Mouse (Mus musculus): ENCODE measurements around the gene Adipor1. TPM values are rescaled to one million over a fixed set of nuclear protein-coding genes. Genes with fewer than 3 reads are reported as not detected.

Gene Adipor1
- polyA plus RNA-seq (2014; fragmentation: Nextera tagmentation; extraction: Ambion mirVana): 61.4 and 68.5 TPM in 2 replicates

DNA sequence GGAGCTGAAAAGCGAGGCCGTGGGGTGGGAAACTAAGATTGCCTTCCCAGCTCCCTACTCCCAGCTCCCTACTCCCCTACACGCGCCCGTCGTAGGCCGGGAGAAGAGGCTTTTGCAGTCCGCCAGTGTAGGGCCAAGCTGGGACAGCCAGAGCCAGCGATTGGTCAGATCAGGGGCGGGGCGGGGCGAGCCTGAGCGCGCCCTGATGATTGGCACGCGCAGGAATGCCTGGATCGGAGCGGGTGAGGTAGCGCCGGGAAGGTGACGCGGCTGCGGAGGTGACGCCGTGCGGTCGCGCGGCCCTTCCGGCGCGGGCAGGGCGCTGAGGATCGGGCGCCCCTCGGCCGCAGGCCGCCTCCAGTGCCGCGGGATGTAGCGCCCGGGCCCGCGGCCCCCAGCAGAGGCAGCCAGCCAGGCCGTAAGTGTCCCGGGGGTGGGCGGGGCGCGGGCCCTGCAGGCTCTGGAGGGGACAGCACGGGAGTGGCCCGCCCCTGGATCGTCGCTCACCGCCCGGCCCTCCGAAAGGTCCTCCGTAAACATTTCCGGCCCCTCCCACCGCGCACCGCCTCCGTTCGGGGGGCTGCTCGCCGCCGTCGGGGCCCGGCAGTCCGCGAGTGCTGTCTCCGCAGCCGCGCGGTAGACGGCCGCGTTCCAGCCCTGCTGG lies at the start of gene Adipor1:
TSS of gene Adipor1 (plus strand) at position 211 of the 664 bp plus-strand sequence.
- Histone ChIP-seq H3K4me2 (ENCODE audit: low read length) (peak within 1 kb of the TSS; percentile 74), H3K27me3 (replicated peaks; ENCODE audit: control insufficient read depth, insufficient read depth, low read length) (no peaks in the 10 kb centered on the region), H3K9me3 (replicated peaks; ENCODE audit: control insufficient read depth, low read length) (no peaks in the 10 kb centered on the region), H3K36me3 (ENCODE audit: control insufficient read depth, insufficient read depth, low read length) (0 out of 2 replicates have a peak, but pooled peaks cover 5% of the 10 kb centered on the region), H3K4me1 (ENCODE audit: control insufficient read depth, insufficient read depth, low read length) (peaks cover 19% of the 10 kb centered on the region), H3K4me3 (ENCODE audit: low read depth, low read length) (peak within 1 kb of the TSS; percentile 82), H3K9ac (ENCODE audit: low read length) (peak within 1 kb of the TSS; percentile 87), H3K27ac (ENCODE audit: low read depth, low read length) (peak within 1 kb of the TSS; percentile 86)
- ATAC-seq (peak; percentile 100), DNase-seq (ENCODE audit: low spot score) (peak; percentile 98)
- under 1% methylated on average over 76 of the region's 77 CpGs for WGBS

DNA sequence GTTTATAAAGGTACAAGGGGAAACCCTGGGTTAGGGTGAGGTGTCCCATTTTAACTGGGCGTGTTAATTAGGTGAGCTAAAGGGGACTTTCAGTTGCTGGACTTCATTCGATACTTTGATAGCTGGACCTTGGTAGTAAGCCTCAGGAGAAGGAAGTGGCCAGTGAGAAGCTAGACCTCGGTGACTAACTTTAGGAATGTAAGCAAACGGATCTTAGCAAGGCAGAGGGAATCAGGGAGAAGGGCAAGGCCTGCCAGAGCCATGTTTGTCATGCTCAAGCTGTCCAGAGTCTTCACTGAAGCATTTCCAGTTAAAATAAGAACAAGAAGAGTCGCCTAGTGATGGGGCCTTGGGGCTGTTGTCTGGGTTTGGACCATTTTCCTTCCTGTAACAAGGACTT lies 49.7 kb upstream of the Adipor1 start:
- no peak overlapping the region for H3K4me3 ChIP-seq (ENCODE audit: low read depth, low read length)
- no peak overlapping the region for H3K9ac ChIP-seq (ENCODE audit: low read length)
- H3K4me1 ChIP-seq (ENCODE audit: control insufficient read depth, insufficient read depth, low read length): peaks cover 8% of the 10 kb centered on the region
- H3K9me3 ChIP-seq (replicated peaks; ENCODE audit: control insufficient read depth, low read length): no peaks in the 10 kb centered on the region
- H3K27ac ChIP-seq (ENCODE audit: low read depth, low read length): no peak overlapping the region
- no peak overlapping the region for H3K4me2 ChIP-seq (ENCODE audit: low read length)
- ATAC-seq: no peak
- no peaks in the 10 kb centered on the region for H3K36me3 ChIP-seq (ENCODE audit: control insufficient read depth, insufficient read depth, low read length)
- WGBS: 61% methylated on average over 5 of the region's 5 CpGs
- H3K27me3 ChIP-seq (replicated peaks; ENCODE audit: control insufficient read depth, insufficient read depth, low read length): no peaks in the 10 kb centered on the region
- no peak for DNase-seq (ENCODE audit: low spot score)

DNA sequence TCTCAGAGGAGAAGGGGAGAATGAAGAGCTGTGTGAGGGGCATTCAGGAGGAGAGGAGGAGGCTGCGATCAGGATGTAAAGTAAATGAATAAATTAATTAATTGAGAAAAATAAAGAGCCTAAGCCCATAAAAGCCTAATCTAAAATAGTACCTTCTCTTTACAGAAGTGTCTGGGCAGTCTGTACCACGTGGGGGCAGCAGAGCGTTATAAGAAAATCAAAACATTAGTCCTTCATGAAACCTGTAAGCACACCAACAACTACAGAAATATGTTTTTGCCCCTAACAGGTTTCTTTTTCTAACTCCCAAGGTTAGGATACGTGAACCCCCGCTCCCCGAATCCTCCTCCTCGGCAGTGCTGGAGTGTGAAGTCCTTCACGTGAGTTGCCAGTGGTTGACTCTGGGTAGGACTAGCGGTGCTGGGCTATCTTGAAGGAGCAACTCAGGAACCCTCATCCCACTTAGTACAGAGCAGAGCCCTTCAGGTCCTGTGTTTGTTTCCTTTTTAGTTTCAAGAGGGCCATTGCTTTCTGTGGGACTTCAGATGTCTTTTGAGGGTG lies 46.3 kb upstream of the Adipor1 start:
- WGBS: 53% methylated on average over 9 of the region's 9 CpGs
- no peak for ATAC-seq
- DNase-seq (ENCODE audit: low spot score): peak; percentile 61

DNA sequence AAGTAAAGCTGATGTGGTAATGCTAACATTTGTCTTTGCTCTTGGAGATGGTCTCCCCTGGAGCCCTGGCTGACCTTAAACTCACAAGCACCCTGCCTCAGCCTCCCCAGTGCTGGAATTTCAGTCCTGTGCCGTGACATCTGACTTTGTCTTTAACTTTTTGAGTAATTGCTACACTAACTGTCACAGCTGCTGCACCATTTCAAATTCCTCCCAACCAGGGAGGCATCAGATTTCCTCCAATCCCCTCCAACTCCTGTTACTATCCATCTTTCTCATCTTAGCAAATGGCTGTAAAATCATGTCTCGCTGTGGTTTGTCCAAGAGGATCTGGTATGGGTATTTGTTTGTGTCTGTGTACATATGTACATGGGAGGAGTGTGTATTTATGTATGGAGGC lies 41.1 kb upstream of the Adipor1 start:
- DNase-seq (ENCODE audit: low spot score) (no peak), ATAC-seq (no peak)
- no peaks in the 10 kb centered on the region for H3K27me3 ChIP-seq (replicated peaks; ENCODE audit: control insufficient read depth, insufficient read depth, low read length)
- no peak overlapping the region for H3K9ac ChIP-seq (ENCODE audit: low read length)
- H3K9me3 ChIP-seq (replicated peaks; ENCODE audit: control insufficient read depth, low read length): no peaks in the 10 kb centered on the region
- 77% methylated on average over 2 of the region's 2 CpGs for WGBS
- H3K4me2 ChIP-seq (ENCODE audit: low read length): no peak overlapping the region
- no peaks in the 10 kb centered on the region for H3K36me3 ChIP-seq (ENCODE audit: control insufficient read depth, insufficient read depth, low read length)
- no peaks in the 10 kb centered on the region for H3K4me1 ChIP-seq (ENCODE audit: control insufficient read depth, insufficient read depth, low read length)
- no peak overlapping the region for H3K4me3 ChIP-seq (ENCODE audit: low read depth, low read length)
- no peak overlapping the region for H3K27ac ChIP-seq (ENCODE audit: low read depth, low read length)

More for the DNA sequence above, 46.3 kb upstream of the Adipor1 start:
- no peak overlapping the region for H3K4me2 ChIP-seq (ENCODE audit: low read length)
- H3K4me1 ChIP-seq (ENCODE audit: control insufficient read depth, insufficient read depth, low read length): no peaks in the 10 kb centered on the region
- H3K4me3 ChIP-seq (ENCODE audit: low read depth, low read length): no peak overlapping the region
- no peaks in the 10 kb centered on the region for H3K27me3 ChIP-seq (replicated peaks; ENCODE audit: control insufficient read depth, insufficient read depth, low read length)
- no peaks in the 10 kb centered on the region for H3K9me3 ChIP-seq (replicated peaks; ENCODE audit: control insufficient read depth, low read length)
- no peak overlapping the region for H3K9ac ChIP-seq (ENCODE audit: low read length)
- no peaks in the 10 kb centered on the region for H3K36me3 ChIP-seq (ENCODE audit: control insufficient read depth, insufficient read depth, low read length)
- H3K27ac ChIP-seq (ENCODE audit: low read depth, low read length): no peak overlapping the region

DNA sequence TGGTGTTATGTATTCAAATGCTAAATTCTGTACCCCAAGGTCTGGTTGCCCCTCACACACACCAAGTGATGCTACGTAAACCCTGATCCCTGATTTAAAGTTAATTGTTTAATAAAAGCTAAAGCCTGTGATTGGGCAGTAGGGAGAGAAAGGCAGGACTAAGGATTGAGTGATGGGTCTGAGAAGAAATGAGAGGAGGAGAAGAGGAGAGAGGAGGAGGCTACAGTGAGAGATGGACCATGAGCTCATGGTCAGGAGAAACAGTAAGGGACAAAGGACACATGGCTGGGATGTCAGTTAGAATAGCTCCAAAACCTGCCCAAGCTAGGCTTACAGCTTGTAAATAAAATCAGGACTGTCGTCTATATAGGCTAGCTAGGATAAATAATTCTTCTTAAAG lies 34.1 kb upstream of the Adipor1 start:
- Histone ChIP-seq H3K36me3 (ENCODE audit: control insufficient read depth, insufficient read depth, low read length) (no peaks in the 10 kb centered on the region), H3K4me2 (ENCODE audit: low read length) (no peak overlapping the region), H3K4me3 (ENCODE audit: low read depth, low read length) (no peak overlapping the region), H3K27me3 (replicated peaks; ENCODE audit: control insufficient read depth, insufficient read depth, low read length) (no peaks in the 10 kb centered on the region), H3K27ac (ENCODE audit: low read depth, low read length) (no peak overlapping the region), H3K9ac (ENCODE audit: low read length) (no peak overlapping the region), H3K4me1 (ENCODE audit: control insufficient read depth, insufficient read depth, low read length) (no peaks in the 10 kb centered on the region), H3K9me3 (replicated peaks; ENCODE audit: control insufficient read depth, low read length) (no peaks in the 10 kb centered on the region)
- DNase-seq (ENCODE audit: low spot score): no peak
- no peak for ATAC-seq
- 77% methylated on average over 2 of the region's 2 CpGs for WGBS

DNA sequence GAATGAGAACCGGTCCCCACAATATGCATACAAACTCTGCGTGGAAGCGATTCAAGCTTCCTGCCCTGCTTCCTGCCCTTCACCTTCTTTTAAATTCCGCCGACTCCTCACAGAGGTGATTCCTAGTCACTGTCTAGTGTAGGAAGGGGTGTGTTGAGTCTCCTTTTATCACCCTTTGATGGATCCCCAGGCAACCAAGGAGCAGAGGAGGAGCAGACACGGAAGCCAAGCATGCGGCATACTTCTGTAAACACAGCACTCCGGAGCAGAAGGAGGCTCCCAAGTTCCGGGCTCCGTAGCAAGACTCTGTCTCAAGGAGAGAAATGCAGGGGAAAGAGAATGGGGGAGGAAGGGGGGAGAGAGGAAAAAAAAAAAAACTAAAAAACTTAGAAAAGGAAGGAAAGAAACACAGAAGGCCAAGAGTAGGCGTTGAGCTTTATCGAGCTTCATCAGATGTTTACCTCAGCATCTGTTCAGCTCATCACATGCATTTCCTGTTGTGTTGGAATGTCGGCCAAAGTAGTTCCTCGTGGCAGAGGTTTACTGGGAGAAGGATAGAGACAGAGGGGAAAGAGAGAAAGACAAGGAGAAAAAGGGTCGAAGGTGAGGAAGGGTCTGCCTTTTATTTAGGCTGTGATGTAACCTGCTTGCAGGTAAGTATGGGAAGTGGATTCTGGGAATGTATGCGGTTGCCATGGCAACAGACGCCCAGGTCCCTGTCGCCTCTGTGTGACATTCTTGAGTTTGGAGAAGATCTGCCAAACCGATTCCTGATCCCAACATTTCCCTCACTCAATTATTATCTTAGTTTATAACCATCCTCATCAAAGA lies 33.2 kb upstream of the Adipor1 start:
- Histone ChIP-seq H3K9me3 (replicated peaks; ENCODE audit: control insufficient read depth, low read length) (no peaks in the 10 kb centered on the region), H3K36me3 (ENCODE audit: control insufficient read depth, insufficient read depth, low read length) (no peaks in the 10 kb centered on the region), H3K4me1 (ENCODE audit: control insufficient read depth, insufficient read depth, low read length) (no peaks in the 10 kb centered on the region), H3K4me2 (ENCODE audit: low read length) (peak overlapping the region; percentile 42), H3K9ac (ENCODE audit: low read length) (no peak overlapping the region), H3K27ac (ENCODE audit: low read depth, low read length) (no peak overlapping the region), H3K27me3 (replicated peaks; ENCODE audit: control insufficient read depth, insufficient read depth, low read length) (no peaks in the 10 kb centered on the region), H3K4me3 (ENCODE audit: low read depth, low read length) (peak overlapping the region; percentile 14; the same call in 1 of the 2 replicates)
- WGBS: 14% methylated on average over 19 of the region's 19 CpGs
- ATAC-seq (no peak), DNase-seq (ENCODE audit: low spot score) (peak; percentile 52)

DNA sequence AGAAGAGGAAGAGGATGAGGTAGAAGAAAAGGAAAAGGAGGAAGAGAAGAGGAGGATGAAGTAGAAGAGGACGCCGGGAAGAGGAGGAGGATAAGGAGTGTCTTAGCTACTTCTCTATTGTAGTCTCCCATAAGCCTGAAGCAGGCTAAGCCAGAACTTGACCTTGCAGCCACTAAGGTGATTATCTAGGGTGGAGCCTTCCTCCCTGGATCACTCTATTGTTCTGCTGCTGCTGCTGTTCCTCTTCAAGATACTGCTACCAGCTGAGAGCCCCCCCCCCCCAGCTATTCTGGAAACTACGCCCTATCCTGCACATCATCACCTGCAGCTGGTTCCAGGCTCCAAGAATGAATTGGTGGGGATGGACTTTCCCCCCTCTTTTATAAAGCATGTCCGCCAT lies 30.6 kb upstream of the Adipor1 start:
- Histone ChIP-seq H3K27me3 (replicated peaks; ENCODE audit: control insufficient read depth, insufficient read depth, low read length) (no peaks in the 10 kb centered on the region), H3K9ac (ENCODE audit: low read length) (no peak overlapping the region), H3K27ac (ENCODE audit: low read depth, low read length) (no peak overlapping the region), H3K4me3 (ENCODE audit: low read depth, low read length) (no peak overlapping the region), H3K36me3 (ENCODE audit: control insufficient read depth, insufficient read depth, low read length) (no peaks in the 10 kb centered on the region), H3K9me3 (replicated peaks; ENCODE audit: control insufficient read depth, low read length) (no peaks in the 10 kb centered on the region), H3K4me2 (ENCODE audit: low read length) (no peak overlapping the region), H3K4me1 (ENCODE audit: control insufficient read depth, insufficient read depth, low read length) (no peaks in the 10 kb centered on the region)
- WGBS: 83% methylated on average over 4 of the region's 4 CpGs
- DNase-seq (ENCODE audit: low spot score) (no peak), ATAC-seq (no peak)

DNA sequence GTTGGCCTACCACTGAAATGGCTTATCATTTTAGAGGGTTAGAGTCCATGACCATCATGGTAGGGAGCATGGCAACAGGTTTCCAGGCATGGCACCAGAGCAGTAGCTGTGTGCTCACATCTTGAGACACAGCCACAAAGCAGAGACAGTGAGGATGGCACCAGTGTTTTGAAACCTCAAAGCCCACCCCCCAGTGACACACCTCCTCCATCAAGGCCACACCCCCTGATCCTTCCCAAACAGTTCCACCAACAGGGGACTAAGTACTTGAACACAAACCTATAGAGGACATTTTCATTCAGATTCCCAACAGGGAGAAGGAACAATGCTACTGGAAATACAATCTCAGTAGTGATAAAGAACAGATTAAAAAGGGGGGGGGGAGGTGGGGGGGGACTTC lies 30.0 kb upstream of the Adipor1 start:
- Histone ChIP-seq H3K27ac (ENCODE audit: low read depth, low read length) (no peak overlapping the region), H3K4me2 (ENCODE audit: low read length) (no peak overlapping the region), H3K4me3 (ENCODE audit: low read depth, low read length) (no peak overlapping the region), H3K4me1 (ENCODE audit: control insufficient read depth, insufficient read depth, low read length) (no peaks in the 10 kb centered on the region), H3K9me3 (replicated peaks; ENCODE audit: control insufficient read depth, low read length) (no peaks in the 10 kb centered on the region), H3K9ac (ENCODE audit: low read length) (no peak overlapping the region), H3K27me3 (replicated peaks; ENCODE audit: control insufficient read depth, insufficient read depth, low read length) (no peaks in the 10 kb centered on the region), H3K36me3 (ENCODE audit: control insufficient read depth, insufficient read depth, low read length) (no peaks in the 10 kb centered on the region)
- ATAC-seq (no peak), DNase-seq (ENCODE audit: low spot score) (no peak)

DNA sequence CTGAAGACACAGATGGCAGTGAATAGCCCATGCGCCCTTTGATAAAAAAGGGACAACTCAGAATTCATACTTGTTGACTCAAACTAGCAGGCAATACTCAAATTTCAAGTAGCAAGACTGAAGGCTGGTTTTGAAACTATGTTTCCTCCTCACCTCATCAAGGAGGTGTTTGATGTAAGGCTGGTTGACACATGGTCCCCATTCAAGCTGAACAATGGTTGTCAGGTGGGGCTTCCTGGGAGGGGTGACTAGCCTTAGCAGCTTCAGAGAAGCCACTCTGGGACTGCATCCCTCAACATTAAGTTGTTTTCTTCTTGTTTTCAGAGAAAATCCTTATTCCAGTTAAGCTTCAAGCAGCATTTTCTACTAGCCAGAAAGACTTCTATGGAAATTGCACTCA lies 29.5 kb upstream of the Adipor1 start, which contains the start of gene 4933406M09Rik:
TSS of gene 4933406M09Rik (plus strand) at position 275 of the 400 bp plus-strand sequence.
- no peak for ATAC-seq
- DNase-seq (ENCODE audit: low spot score): no peak
- Histone ChIP-seq H3K36me3 (ENCODE audit: control insufficient read depth, insufficient read depth, low read length) (no peaks in the 10 kb centered on the region), H3K9ac (ENCODE audit: low read length) (no peak within 1 kb of the TSS), H3K4me2 (ENCODE audit: low read length) (no peak within 1 kb of the TSS), H3K4me3 (ENCODE audit: low read depth, low read length) (no peak within 1 kb of the TSS), H3K27ac (ENCODE audit: low read depth, low read length) (no peak within 1 kb of the TSS), H3K9me3 (replicated peaks; ENCODE audit: control insufficient read depth, low read length) (no peaks in the 10 kb centered on the region), H3K27me3 (replicated peaks; ENCODE audit: control insufficient read depth, insufficient read depth, low read length) (no peaks in the 10 kb centered on the region), H3K4me1 (ENCODE audit: control insufficient read depth, insufficient read depth, low read length) (no peaks in the 10 kb centered on the region)
- WGBS: 96% methylated on average over 1 of the region's 1 CpGs
